Mouse (Mus musculus) liver, embryonic 14.5 days (tissue): ENCODE measurements around the gene Rbfox1. TPM values are rescaled to one million over a fixed set of nuclear protein-coding genes. Genes with fewer than 3 reads are reported as not detected.

ENCODE experiments used
- ATAC-seq: fragments of 200-750 bp; cut with Nextera tagmentation; 2 replicates; pipeline ENCODE4 v1.8.0; 2017; ENCODE audit warnings: moderate number of reproducible peaks, mild to moderate bottlenecking, moderate library complexity; ENCODE audit not compliant: insufficient read depth
- DNase-seq, 3 experiments: peaks; one replicate each; pipeline ENCODE4 v3.0.0-alpha.2; 2012 to 2013; ENCODE audit warnings: low read depth in 3 of 3, low spot score in 3 of 3
- H3K27ac ChIP-seq: fragments of 300-500 bp; sonication (generic); 2 replicates; pipeline ENCODE4 v1.5.1; 2014; ENCODE audit warnings: moderate library complexity, mild to moderate bottlenecking, control low read depth, inconsistent platforms
- H3K27me3 ChIP-seq: fragments of 300-500 bp; sonication (generic); 2 replicates; pipeline ENCODE4 v1.6.1; 2014; ENCODE audit warnings: mild to moderate bottlenecking, low read length, moderate library complexity; ENCODE audit not compliant: control insufficient read depth, insufficient read depth
- H3K36me3 ChIP-seq: fragments of 300-500 bp; sonication (generic); replicated peaks from 2 replicates; pipeline ENCODE4 v1.6.1; 2014; ENCODE audit warnings: low read depth; ENCODE audit not compliant: control insufficient read depth, insufficient read depth
- H3K4me1 ChIP-seq, 2 experiments: fragments of 200-500 bp in 1 of 2; fragments of 300-500 bp in 1 of 2; sonication (generic) in 1 of 2; replicated peaks; 2 replicates each; pipeline ENCODE4 v1.6.1; 2012 to 2014; ENCODE audit warnings: antibody characterized with exemption in 1 of 2, inconsistent platforms in 1 of 2, low read length in 1 of 2; ENCODE audit not compliant: control insufficient read depth in 2 of 2, insufficient read depth in 2 of 2
- H3K4me2 ChIP-seq: fragments of 300-500 bp; sonication (generic); 2 replicates; pipeline ENCODE4 v1.6.1; 2014; ENCODE audit warnings: low read depth, mild to moderate bottlenecking, control low read depth, moderate library complexity
- H3K4me3 ChIP-seq, 2 experiments: fragments of 200-500 bp in 1 of 2; fragments of 300-500 bp in 1 of 2; sonication (generic) in 1 of 2; 2 replicates each; pipeline ENCODE4 v1.5.1; 2012 to 2014; ENCODE audit warnings: low read depth in 2 of 2, low read length in 2 of 2, mild to moderate bottlenecking in 2 of 2, control low read depth in 1 of 2, inconsistent platforms in 1 of 2, moderate library complexity in 1 of 2; ENCODE audit not compliant: insufficient read depth in 1 of 2
- H3K9ac ChIP-seq: fragments of 300-500 bp; sonication (generic); replicated peaks from 2 replicates; pipeline ENCODE4 v1.6.1; 2014; ENCODE audit warnings: mild to moderate bottlenecking, control low read depth, moderate library complexity
- H3K9me3 ChIP-seq: fragments of 300-500 bp; sonication (generic); 2 replicates; pipeline ENCODE4 v1.6.1; 2016; ENCODE audit warnings: low read length, mixed read lengths; ENCODE audit not compliant: control insufficient read depth
- CTCF ChIP-seq: IDR thresholded peaks from 2 replicates; pipeline ENCODE4 v1.5.1; 2016; ENCODE audit warnings: antibody characterized with exemption, low read depth, control low read depth
- EP300 ChIP-seq: IDR thresholded peaks from 2 replicates; pipeline ENCODE4 v1.6.1; 2016; ENCODE audit warnings: antibody characterized with exemption, low read depth
- WGBS: fragments of 180-500 bp; shearing (Covaris S2); extraction: QIAGEN DNeasy Blood & Tissue Kit; methylation state at CpG from one replicate; pipeline ENCODE4 v1.1.7; 2014; ENCODE audit not compliant: insufficient replicate concordance; 5-methylcytosine and 5-hydroxymethylcytosine counted together
- polyA plus RNA-seq, 2 experiments: library from polyadenylated mRNA; depleted of rRNA in 1 of 2; stranded (reverse) in 1 of 2; unstranded in 1 of 2; fragments of >200 nt; fragmentation: Nextera tagmentation in 1 of 2; extraction: Ambion mirVana in 1 of 2; gene quantifications; 2 replicates each; pipeline versions ENCODE4 v1.2.1 to v1.2.3; 2012 to 2014

Gene Rbfox1
- polyA plus RNA-seq, 2 experiments: 0.02 TPM; not detected in 1

DNA sequence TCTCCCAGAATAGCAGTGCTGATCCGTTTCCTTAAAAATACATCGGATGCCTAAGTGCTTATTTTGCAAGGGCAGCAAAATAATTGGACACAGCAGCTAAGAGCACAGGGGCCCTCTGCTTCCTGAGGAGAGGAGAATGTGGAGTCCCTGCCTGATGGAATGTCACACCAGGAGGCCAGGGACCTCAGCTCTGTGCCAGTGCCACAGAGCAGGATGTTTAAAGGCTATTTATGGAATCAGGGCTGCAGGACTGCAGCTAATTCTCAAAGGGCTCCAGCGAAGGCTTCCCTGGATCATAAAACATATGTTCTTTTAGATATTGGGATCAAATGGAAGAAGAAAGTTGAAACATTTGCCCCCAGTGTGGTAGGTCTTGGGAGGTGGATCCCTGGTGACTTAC, 201.0 kb downstream of the Rbfox1 start:
- Histone ChIP-seq H3K27me3 (no peaks in the 10 kb centered on the region), H3K4me3 (no peak overlapping the region), H3K9me3 (no peaks in the 10 kb centered on the region), H3K4me2 (no peak overlapping the region), H3K4me1 (no peaks in the 10 kb centered on the region), H3K36me3 (no peaks in the 10 kb centered on the region), H3K27ac (no peak overlapping the region), H3K9ac (no peak overlapping the region)
- 44% methylated on average over 3 of the region's 3 CpGs for WGBS
- TF ChIP-seq EP300 (no peak), CTCF (no peak)
- DNase-seq (no peak), ATAC-seq (no peak)

DNA sequence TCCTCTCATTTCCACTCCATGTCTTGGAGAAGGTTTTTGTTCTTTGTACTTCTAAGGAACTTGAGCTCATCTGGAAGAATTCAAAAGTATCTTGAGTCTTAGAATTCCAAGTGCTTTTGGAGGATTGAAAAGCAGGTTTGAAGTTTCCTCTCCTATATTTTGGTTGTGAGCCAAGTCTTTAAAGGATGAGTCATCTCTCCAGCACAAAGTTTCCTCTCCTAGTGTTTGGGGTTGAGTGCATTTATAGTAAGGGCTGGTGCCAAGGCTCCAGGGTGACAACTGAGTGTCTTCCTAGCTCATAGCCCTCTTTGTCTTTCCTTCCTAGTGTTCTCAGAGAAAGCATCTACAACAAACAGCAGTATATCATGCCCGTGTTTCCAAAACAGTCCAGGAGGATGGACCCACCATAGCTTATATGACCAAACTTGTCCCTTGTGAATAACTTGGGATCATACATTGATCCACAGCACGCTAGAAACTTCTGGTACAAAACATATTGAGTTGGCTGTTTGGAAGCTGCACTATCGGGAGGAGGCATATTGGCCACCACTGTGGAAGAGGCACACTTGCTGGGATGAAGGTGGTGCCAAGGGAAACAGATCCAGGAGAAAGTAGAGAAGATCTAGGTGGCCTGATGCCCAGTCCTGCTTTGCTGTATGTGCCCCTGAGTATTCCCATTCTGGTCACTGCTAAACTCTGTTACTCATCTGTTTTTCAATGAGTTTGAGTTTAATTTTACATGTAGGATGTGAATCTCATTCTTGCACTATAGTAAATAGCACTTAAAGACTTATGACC, 206.4 kb downstream of the Rbfox1 start:
- H3K9ac ChIP-seq: no peak overlapping the region
- no peaks in the 10 kb centered on the region for H3K9me3 ChIP-seq
- no peak for DNase-seq
- H3K4me2 ChIP-seq: no peak overlapping the region
- no peak for ATAC-seq
- WGBS: 61% methylated on average over 3 of the region's 3 CpGs
- TF ChIP-seq CTCF: no peak
- TF ChIP-seq EP300: no peak
- H3K36me3 ChIP-seq: no peaks in the 10 kb centered on the region
- H3K27me3 ChIP-seq: no peaks in the 10 kb centered on the region
- peaks cover 22 to 30% of the 10 kb centered on the region in 2 experiments for H3K4me1 ChIP-seq
- H3K4me3 ChIP-seq: no peak overlapping the region
- H3K27ac ChIP-seq: no peak overlapping the region

DNA sequence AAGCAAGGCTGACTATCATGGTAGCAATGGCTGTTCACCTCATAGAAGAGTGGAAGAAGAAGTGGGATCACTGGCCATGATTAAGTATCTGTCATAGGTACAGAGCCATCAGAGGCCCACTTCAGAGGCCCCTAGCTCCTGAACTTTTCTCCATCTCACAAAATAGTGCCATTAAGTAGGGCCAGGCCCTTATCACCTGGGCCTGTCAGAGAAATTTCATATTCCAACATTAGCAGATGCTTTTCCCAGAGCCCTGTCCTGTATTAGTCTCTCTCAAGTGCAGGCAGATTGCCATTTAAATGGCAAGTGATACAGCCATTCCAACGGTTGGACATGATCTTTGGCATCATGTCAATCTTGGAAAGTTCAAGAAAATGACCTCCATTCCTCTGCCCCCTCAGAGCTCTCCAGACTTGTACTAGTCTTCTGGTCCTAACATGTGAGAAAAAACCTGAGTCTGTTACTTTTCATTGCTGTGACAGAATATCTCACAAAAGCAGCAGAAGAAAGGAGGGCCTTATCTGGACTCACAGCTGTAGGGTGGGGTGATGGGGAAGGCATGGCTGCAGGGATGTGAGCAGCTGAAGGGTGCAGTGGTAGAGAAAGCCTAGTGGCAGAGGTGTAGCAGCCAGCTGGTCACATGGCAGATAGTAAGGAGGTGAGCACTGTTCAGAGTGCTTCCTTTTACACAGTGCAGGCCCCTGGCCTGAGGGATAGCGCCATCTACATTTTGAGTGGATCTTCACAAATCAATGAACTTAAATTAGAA, 210.6 kb downstream of the Rbfox1 start:
- Histone ChIP-seq H3K27me3 (no peaks in the 10 kb centered on the region), H3K4me1 (peaks cover 37 to 72% of the 10 kb centered on the region in 2 experiments), H3K9ac (peak overlapping the region; percentile 40), H3K27ac (peak overlapping the region; percentile 95), H3K36me3 (no peaks in the 10 kb centered on the region), H3K4me3 (no peak overlapping the region), H3K4me2 (peak overlapping the region; percentile 57), H3K9me3 (no peaks in the 10 kb centered on the region)
- 38% methylated on average over 2 of the region's 2 CpGs for WGBS
- peak; percentile 98 for ATAC-seq
- TF ChIP-seq EP300: peak; percentile 98
- TF ChIP-seq CTCF: peak; percentile 72
- DNase-seq: peak; percentile 90 to 94 (median 90)

DNA sequence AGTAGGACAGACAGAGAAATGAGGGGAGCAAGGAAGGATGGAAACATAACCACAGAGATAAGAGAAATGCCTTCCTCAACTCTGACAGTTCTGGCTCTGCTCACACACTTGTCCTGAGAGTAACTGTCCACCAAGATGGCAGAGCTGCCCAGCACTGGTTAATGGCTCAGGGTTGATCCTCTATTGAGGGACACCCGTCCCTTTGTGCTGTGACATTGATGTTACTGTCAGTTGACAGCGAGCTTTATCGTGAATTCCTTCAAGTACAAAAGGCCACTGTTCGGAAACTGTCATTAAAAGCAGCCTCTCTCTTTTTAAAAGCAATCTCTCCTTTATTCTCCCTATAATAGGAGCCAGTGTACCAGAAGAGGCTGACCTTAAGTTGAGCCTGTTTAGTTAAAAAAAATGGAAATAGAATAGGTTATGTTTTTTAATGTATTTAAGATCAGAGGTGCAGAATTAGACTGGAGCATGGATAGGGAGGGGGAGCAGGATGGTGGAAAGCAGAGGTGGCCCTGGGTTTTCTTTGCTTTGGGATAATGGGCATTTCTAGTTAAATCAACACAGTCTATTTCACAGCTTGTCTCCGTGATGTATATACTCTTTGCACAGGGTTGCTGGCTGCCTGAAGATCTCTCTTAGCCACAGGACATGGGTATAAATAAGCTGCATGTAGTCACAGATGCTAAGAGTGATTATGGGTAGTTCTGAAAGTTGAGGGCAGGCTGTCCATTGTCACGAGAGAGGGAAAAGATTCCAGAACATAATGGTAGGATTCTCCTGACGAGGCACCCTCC, 212.3 kb downstream of the Rbfox1 start:
- H3K27ac ChIP-seq: peak overlapping the region; percentile 95
- H3K9me3 ChIP-seq: no peaks in the 10 kb centered on the region
- H3K4me3 ChIP-seq: no peak overlapping the region
- DNase-seq (no peak), ATAC-seq (no peak)
- 59% methylated on average over 7 of the region's 7 CpGs for WGBS
- peaks cover 37 to 72% of the 10 kb centered on the region in 2 experiments for H3K4me1 ChIP-seq
- no peak overlapping the region for H3K9ac ChIP-seq
- no peaks in the 10 kb centered on the region for H3K27me3 ChIP-seq
- no peaks in the 10 kb centered on the region for H3K36me3 ChIP-seq
- TF ChIP-seq EP300 (no peak), CTCF (no peak)
- no peak overlapping the region for H3K4me2 ChIP-seq
